Mouse (Mus musculus) liver, embryonic 14.5 days (tissue): Measurements from ENCODE around the gene Cdh26.

Experiments
- CTCF ChIP-seq: IDR thresholded peaks from 2 replicates; pipeline ENCODE4 v1.5.1; 2016; ENCODE audit warnings: antibody characterized with exemption, low read depth, control low read depth
- EP300 ChIP-seq: IDR thresholded peaks from 2 replicates; pipeline ENCODE4 v1.6.1; 2016; ENCODE audit warnings: antibody characterized with exemption, low read depth

GRCm38 (mm10) chr2:178508279-178508678 is 77.9 kb downstream of the Cdh26 start:
- no peak for TF ChIP-seq CTCF
- no peak for TF ChIP-seq EP300
